Mouse (Mus musculus) spleen, adult 18-20 months (tissue): ENCODE data around the gene S100a3.

Experiments used
- DNase-seq, 2 experiments: peaks; one replicate each; pipeline ENCODE4 v3.0.0; 2022; ENCODE audit warnings: mixed read lengths in 2 of 2

S100a3 gene

DNA sequence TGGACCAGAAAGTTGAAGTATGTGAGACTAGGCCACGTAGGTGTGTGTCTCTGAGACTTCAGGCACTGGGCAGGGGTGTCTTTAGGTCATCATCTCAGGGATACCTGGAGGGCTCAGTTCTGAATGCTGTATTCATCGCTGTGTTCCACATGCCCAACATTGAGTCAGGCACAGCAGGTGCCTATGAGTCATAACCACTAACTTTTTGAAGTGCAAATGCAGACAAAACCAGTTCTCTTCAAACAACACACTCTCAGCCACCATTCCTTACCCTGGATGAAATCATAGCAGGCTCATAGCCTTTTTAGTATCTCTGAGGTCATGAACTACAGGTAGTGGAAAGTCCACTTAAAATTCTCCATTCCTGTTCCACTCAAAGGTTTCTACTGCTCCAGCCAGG, 68.9 kb downstream of the S100a3 start:
- no peak for DNase-seq

DNA sequence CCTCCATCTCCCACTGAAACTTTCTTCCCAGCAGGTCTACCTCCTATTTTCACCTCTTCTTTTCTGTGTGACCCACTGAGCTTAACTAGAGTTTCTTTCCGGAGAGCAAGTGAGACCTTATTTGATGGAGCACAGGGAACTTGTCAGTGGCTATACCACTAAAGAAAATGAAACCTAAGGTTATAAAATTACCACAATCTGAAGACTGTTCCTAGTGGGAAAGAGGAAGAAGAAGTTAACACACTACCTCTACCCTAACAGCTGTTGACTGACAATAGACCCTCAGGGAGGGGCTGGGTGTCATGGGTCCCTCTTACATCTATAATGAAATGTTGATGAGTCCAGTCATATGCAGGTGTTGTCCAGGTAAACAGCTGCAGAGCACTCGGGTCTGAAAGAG, 71.6 kb downstream of the S100a3 start:
- DNase-seq = no peak

DNA sequence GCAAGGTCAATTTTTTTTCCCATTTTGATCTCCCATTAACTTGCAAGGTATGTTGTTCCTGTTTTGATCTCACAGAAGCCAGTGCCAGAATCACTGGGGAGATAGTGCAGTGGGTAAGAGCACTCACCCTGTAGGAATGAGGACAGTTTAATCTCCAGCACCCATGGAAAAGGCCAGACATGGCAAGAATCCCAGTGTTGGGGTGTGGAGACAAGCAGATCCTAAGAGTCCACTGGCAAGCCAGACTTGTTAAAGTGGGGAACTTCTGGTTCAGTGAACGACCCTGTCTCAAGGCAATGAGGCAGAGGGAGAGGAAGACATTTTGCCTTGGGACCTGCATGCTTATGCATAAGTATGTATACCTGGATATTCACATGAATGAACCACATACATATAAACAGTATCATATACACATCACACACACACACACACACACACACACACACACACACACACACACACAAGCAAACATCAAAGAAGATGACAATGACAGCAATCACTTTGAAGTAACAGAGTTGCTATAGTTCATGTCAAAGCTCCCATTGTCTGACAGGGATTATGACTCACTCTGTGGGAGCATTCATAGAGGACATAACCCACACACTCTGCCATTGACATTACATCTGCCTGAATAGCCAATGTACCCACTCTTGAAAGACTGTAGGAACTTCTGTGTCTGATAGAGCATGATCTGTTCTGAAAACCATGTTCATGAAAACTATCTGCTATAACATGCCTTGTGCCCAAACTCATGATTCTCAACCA, 78.3 kb downstream of the S100a3 start:
- DNase-seq = no peak

DNA sequence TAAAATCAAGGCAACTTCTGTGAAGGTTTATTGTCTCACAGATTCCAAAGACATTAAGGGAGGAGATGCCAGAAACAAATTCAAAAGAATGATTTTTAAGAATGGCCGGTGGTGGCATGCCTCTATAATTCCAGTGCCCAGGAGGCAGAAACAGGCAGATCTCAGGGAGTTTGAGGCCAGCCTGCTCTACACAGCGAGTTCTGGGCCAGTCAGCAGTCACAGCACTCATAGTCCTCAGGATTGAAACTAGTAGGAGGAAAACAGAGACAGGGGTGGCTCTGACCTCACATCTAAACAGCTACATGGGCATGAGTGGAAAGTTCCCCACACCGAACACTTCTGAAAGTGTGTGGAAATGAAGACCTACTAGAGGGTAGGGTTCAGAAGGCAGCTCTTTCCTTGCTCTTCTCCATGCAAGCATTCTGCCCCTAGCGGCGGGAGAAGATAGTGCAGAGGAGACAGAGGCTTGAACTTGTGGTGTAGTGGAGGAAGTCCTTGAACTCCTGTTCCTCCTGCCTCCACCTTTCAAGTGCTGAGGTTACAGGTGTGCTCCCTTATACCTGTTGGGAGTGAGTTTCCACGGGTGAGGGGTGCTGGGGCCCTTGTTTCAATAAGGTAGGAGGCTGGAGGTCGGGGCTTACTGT, 79.3 kb downstream of the S100a3 start:
- peak; percentile 29 to 63 for DNase-seq

DNA sequence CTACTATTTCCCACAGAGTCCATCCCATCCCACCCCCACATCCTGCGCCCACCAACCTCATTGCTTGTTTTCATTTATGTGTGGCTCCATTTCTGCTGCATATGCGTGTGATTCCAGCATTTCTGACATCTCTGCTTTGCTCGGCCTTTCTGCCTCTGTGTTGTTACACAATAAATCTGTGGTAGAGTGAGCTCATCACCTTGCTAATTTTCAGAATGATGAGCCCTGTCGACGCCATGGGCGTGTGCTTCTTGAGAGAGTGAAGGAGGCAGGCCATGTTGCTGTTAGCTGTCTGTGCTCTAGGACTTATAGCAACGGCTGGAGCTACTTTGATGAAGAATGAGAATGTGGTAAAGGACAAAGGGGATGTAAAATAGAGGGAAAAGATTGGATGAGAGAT, 80.6 kb downstream of the S100a3 start:
- no peak for DNase-seq

DNA sequence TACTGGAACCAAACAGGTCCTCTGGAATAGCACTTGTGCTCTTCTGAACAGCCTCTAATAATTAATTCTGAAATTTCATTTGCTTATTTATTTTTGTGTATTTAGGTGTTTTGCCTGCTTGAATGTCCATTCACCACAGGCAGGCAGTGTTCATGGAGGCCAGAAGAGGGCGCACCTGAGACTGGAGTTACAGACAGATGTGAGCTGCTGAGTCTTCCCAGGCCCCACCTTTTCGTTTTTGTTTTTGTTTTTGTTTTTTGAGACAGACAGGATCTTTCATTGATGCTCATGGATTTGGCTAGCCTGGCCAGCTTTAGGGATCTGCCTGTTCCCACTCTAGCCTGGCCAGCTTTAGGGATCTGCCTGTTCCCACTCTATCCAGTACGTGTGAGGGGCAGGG, 83.8 kb downstream of the S100a3 start:
- peak; percentile 15 to 55 for DNase-seq

DNA sequence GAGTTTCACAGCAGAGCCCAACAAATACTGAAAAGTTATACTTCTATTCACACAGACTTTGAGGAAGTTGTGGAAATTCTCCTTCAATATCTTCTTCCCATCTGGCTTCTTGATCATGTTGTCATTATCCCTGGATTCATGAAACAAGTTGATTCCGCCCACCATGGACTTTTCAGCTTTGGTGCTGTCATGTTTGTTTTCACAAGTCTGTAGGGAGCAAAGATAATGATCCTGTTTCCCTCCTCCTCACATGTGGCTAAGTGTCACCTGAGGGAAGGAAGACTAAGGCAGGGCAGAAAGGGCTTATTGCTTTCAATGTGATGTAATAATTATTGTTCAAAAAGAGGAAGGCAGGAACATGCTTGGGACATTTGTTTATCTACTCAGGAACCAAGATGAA, 86.9 kb downstream of the S100a3 start:
- DNase-seq = no peak

DNA sequence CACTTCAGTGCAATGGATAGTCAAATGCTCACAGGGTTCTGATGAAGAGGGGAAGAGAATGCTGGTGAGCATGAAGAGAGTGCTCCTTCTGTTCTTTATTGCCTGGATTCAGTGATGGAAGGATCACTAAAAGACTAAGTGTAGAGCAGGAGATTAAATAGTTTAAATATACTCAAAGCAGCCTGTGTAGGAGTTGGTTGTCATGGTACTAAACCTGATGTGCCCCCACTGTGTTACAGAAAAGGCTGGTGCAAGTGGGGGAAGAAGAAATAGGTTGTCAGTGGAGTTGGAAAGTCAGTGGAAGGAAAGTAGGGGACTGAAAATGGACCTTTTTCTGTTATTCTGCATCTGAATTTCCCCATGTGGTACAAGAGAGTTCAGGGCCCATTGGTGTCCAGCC, 88.6 kb downstream of the S100a3 start:
- DNase-seq = no peak

DNA sequence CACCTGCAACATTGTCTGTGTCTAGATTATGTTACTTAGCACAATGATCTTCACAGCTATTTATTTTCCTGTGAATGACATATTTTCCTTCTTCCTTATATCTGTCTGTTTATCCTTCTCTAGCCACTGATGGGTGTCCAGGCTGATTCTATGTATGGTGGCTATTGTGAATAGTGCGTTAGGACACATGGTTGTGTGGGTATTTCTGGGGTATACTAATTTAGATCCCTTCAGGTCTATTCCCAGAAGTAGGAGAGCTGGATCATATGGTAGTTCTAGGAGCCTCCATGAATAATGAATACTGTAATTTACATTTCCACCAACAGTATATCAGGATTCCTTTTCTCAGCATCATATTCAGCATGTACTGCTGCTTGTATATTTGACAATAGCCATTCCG, 89.5 kb downstream of the S100a3 start:
- DNase-seq = no peak
